Comparison of ENCODE assay signal across 23 mouse cellular contexts in genomic region chr2:156472336-156472735, GRCm38 (mm10).
"Had no signal": no experiment of that assay in that cellular context is flagged by ENCODE, and none has a peak within 500 bp of the region (broad histone marks: within the 10 kb centered on the region; RNA-seq: fewer than 3 reads in every experiment).

No protein-coding gene starts in this region.

- H3K27me3 ChIP-seq: limb, embryonic 13.5 days; lung, embryonic 15.5 days; neural tube, embryonic 13.5 days; stomach, embryonic 15.5 days had no signal

- H3K27ac ChIP-seq: limb, embryonic 10.5 days; limb, embryonic 13.5 days; liver, embryonic 12.5 days; liver, embryonic 15.5 days; lung, embryonic 15.5 days; midbrain, embryonic 10.5 days; midbrain, embryonic 13.5 days; neural tube, embryonic 13.5 days; stomach, embryonic 15.5 days had no signal

- DNase-seq: kidney, postnatal 14 days; kidney, postnatal 4 days; layer of hippocampus, adult 9-11 months; layer of hippocampus, postnatal 36 days; liver; lung, adult 18-20 months; lung, postnatal 10 days; lung, postnatal 36 days; retina, postnatal 1 day; right cerebral cortex, postnatal 25 days; spleen, adult 18-20 months; thymus, postnatal 25 days had no signal

- H3K36me3 ChIP-seq: limb, embryonic 10.5 days; limb, embryonic 13.5 days; liver, embryonic 12.5 days; liver, embryonic 15.5 days; lung, embryonic 15.5 days; midbrain, embryonic 10.5 days; neural tube, embryonic 13.5 days; stomach, embryonic 15.5 days had no signal

- H3K9me3 ChIP-seq: limb, embryonic 10.5 days; limb, embryonic 13.5 days; liver, embryonic 12.5 days; liver, embryonic 15.5 days; lung, embryonic 15.5 days; midbrain, embryonic 10.5 days; midbrain, embryonic 13.5 days; neural tube, embryonic 13.5 days; stomach, embryonic 15.5 days had no signal

- H3K4me3 ChIP-seq: limb, embryonic 10.5 days; limb, embryonic 13.5 days; liver, embryonic 12.5 days; liver, embryonic 15.5 days; lung, embryonic 15.5 days; megakaryocyte, embryonic 14.5 days; midbrain, embryonic 10.5 days; midbrain, embryonic 13.5 days; myocyte; neural tube, embryonic 13.5 days; stomach, embryonic 15.5 days had no signal
